Mouse (Mus musculus) testis, adult 2 months (tissue): Measurements from ENCODE around the gene Gpnmb. TPM values are rescaled to one million over a fixed set of nuclear protein-coding genes. Genes with fewer than 3 reads are reported as not detected.

ENCODE experiments used
- H3K27ac ChIP-seq: fragments of 200-500 bp; 2 replicates; pipeline ENCODE4 v1.5.1; 2012; ENCODE audit warnings: low read depth, low read length; ENCODE audit not compliant: control insufficient read depth, insufficient read depth
- H3K27me3 ChIP-seq: fragments of 200-500 bp; 2 replicates; pipeline ENCODE4 v1.6.1; 2012; ENCODE audit warnings: mild to moderate bottlenecking, low read length, moderate library complexity; ENCODE audit not compliant: control insufficient read depth, insufficient read depth
- H3K36me3 ChIP-seq: fragments of 200-500 bp; 2 replicates; pipeline ENCODE4 v1.6.1; 2012; ENCODE audit warnings: mild to moderate bottlenecking, low read length; ENCODE audit not compliant: control insufficient read depth, insufficient read depth
- H3K4me1 ChIP-seq: fragments of 200-500 bp; 2 replicates; pipeline ENCODE4 v1.6.1; 2012; ENCODE audit warnings: low read length; ENCODE audit not compliant: control insufficient read depth, insufficient read depth
- H3K4me3 ChIP-seq: fragments of 200-500 bp; 2 replicates; pipeline ENCODE4 v1.5.1; 2012; ENCODE audit warnings: low read depth, mild to moderate bottlenecking, low read length, moderate library complexity, mixed read lengths; ENCODE audit not compliant: control insufficient read depth
- CTCF ChIP-seq: fragments of 200-500 bp; IDR thresholded peaks from 2 replicates; pipeline ENCODE4 v1.5.1; 2012; ENCODE audit warnings: low read depth, mild to moderate bottlenecking, inconsistent platforms, low read length, moderate library complexity; ENCODE audit not compliant: control insufficient read depth, insufficient read depth, insufficient replicate concordance
- POLR2A ChIP-seq: fragments of 200-500 bp; IDR thresholded peaks from 2 replicates; pipeline ENCODE4 v1.6.1; 2012; ENCODE audit warnings: low read depth, mild to moderate bottlenecking, inconsistent platforms, low read length, moderate library complexity; ENCODE audit not compliant: control insufficient read depth
- polyA plus RNA-seq: library from polyadenylated mRNA; depleted of rRNA; stranded (reverse); fragments of >200 nt; gene quantifications from 2 replicates; pipeline ENCODE4 v1.2.3, GENCODE M21; 2012

The Gpnmb gene
- polyA plus RNA-seq, 1 experiment = 0.31 TPM

GRCm38 (mm10) chr6:49021141-49022012 lies 15.0 kb upstream of the Gpnmb start:
- Histone ChIP-seq H3K27me3 (no peaks in the 10 kb centered on the region), H3K36me3 (no peaks in the 10 kb centered on the region), H3K4me1 (no peaks in the 10 kb centered on the region), H3K27ac (no peak overlapping the region), H3K4me3 (no peak overlapping the region)
- TF ChIP-seq CTCF (no peak), POLR2A (no peak)

- no peaks in the 10 kb centered on the region for H3K27me3 ChIP-seq
- H3K4me1 ChIP-seq = no peaks in the 10 kb centered on the region
- TF ChIP-seq POLR2A = no peak
- no peak for TF ChIP-seq CTCF
- no peaks in the 10 kb centered on the region for H3K36me3 ChIP-seq
- H3K27ac ChIP-seq = no peak overlapping the region
- H3K4me3 ChIP-seq = no peak overlapping the region
Measured at GRCm38 (mm10) chr6:49022384-49022783, 14.0 kb upstream of the Gpnmb start.

DNA sequence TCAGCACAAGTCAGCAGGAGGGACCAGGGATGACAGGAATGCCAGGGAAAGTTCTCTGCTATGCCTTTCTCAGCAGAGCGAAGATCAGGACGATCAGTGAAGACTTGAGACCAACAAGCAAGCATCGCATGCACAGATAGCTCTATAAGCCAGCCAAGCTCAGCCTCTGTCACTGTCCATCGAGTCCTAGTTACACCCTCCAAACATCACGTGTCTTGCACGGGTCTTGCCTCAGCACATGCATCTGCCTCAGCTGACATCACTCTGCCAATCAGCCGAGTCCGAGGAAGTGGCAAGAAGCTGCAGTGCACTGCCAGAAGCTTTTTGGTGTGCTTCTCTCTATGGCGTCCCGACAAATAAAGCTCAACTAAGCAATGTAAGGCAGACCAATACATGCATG lies 13.0 kb upstream of the Gpnmb start:
- no peaks in the 10 kb centered on the region for H3K27me3 ChIP-seq
- H3K4me1 ChIP-seq = no peaks in the 10 kb centered on the region
- H3K36me3 ChIP-seq = no peaks in the 10 kb centered on the region
- H3K27ac ChIP-seq = no peak overlapping the region
- no peak for TF ChIP-seq POLR2A
- no peak for TF ChIP-seq CTCF
- no peak overlapping the region for H3K4me3 ChIP-seq

DNA sequence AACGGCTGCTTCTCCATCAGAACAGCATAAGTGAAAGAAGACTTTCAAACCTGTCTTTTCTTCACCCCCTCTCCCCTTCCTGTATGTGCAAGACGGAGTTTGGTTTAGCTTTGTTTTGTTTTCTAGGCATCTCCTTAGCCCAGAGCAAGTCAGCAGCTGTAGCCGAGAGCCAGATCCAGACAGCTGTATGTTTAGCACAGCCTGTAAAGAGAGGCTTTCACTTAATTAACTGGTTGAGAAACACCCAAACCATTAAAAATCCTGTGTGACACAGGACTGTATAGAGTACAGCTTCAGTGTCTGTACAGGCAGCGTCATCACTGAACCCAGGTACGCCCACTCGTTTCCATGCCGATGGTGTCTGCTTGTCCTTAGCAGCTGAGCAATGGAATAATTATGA lies 11.1 kb upstream of the Gpnmb start:
- Histone ChIP-seq H3K27me3 (no peaks in the 10 kb centered on the region), H3K27ac (no peak overlapping the region), H3K4me1 (no peaks in the 10 kb centered on the region), H3K36me3 (no peaks in the 10 kb centered on the region), H3K4me3 (no peak overlapping the region)
- TF ChIP-seq CTCF (no peak), POLR2A (no peak)

DNA sequence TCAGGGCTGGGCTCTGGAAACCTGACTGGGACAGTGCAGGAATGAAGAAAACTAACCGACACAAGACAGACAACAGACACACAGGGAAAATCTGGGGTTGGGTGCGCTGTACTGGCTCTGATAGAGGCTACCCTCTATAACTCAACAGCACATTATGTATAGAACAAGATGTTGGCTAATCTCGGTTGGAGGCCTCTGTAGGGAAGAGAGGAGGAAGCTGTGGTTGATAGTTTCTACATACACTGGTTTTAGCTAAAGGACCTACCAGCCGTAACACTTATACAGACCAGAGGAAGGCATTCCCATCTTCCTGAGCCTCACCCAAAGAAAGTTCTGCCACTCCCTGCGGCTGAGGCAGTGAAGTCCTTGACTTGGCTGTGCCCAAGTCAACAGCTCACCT lies 9.8 kb upstream of the Gpnmb start:
- Histone ChIP-seq H3K27ac (no peak overlapping the region), H3K4me1 (no peaks in the 10 kb centered on the region), H3K36me3 (no peaks in the 10 kb centered on the region), H3K27me3 (no peaks in the 10 kb centered on the region), H3K4me3 (no peak overlapping the region)
- TF ChIP-seq CTCF (no peak), POLR2A (no peak)

DNA sequence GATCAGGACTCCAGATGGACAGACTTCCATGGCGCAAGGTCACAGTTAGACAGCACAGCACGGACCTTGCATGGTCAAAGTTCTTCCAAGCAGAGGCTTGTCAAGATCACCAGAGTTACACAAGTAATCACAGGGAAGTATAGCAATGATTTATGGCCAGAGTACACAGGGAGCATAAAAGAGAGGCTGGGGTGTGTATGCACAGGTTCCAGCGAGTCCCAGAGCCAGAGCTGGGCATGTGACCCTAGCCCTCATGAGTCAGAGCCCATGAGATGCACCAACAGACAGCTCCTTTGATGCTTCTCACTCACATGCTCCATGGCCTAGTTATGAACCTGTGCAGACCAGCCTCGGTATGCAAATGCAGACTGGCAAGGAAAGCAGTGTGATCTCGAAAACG lies 8.3 kb upstream of the Gpnmb start:
- no peak for TF ChIP-seq POLR2A
- TF ChIP-seq CTCF = no peak
- H3K4me3 ChIP-seq = no peak overlapping the region
- no peaks in the 10 kb centered on the region for H3K27me3 ChIP-seq
- H3K4me1 ChIP-seq = no peaks in the 10 kb centered on the region
- H3K36me3 ChIP-seq = no peaks in the 10 kb centered on the region
- no peak overlapping the region for H3K27ac ChIP-seq

- TF ChIP-seq POLR2A (no peak), CTCF (no peak)
- Histone ChIP-seq H3K27ac (no peak overlapping the region), H3K36me3 (no peaks in the 10 kb centered on the region), H3K4me3 (no peak overlapping the region), H3K4me1 (no peaks in the 10 kb centered on the region), H3K27me3 (no peaks in the 10 kb centered on the region)
Measured at GRCm38 (mm10) chr6:49028708-49029107, 7.6 kb upstream of the Gpnmb start.
